Mouse (Mus musculus): ENCODE results near the gene Dab1. TPM values are rescaled to one million over a fixed set of nuclear protein-coding genes. Genes with fewer than 3 reads are reported as not detected.

The Dab1 gene
- polyA plus RNA-seq, 1 experiment from 2014 or later = 24.1 TPM

- Histone ChIP-seq H3K9me3 (ENCODE audit: control insufficient read depth, low read length) (0 out of 2 replicates have a peak, but pooled peaks cover 2% of the 10 kb centered on the region), H3K27me3 (replicated peaks; ENCODE audit: control insufficient read depth, insufficient read depth, low read length) (no peaks in the 10 kb centered on the region), H3K36me3 (ENCODE audit: control insufficient read depth, insufficient read depth, low read length) (no peaks in the 10 kb centered on the region), H3K27ac (ENCODE audit: low read depth) (no peak overlapping the region), H3K4me2 (ENCODE audit: low read length) (no peak overlapping the region), H3K4me3 (ENCODE audit: low read depth, low read length) (no peak overlapping the region), H3K4me1 (replicated peaks; ENCODE audit: control insufficient read depth, insufficient read depth, low read length) (no peaks in the 10 kb centered on the region; the same call in 1 of the 2 replicates), H3K9ac (ENCODE audit: low read length) (no peak overlapping the region)
- WGBS = 58% methylated on average over 9 of the region's 9 CpGs
- ATAC-seq (replicated peaks; ENCODE audit: low FRiP score, low TSS enrichment, low read depth) = no peak
- DNase-seq (ENCODE audit: low spot score) = no peak
Observed at GRCm38 (mm10) chr4:104211531-104212455, 592.6 kb downstream of the Dab1 start.

- no peaks in the 10 kb centered on the region; the same call in 1 of the 2 replicates for H3K4me1 ChIP-seq (replicated peaks; ENCODE audit: control insufficient read depth, insufficient read depth, low read length)
- ATAC-seq (replicated peaks; ENCODE audit: low FRiP score, low TSS enrichment, low read depth) (no peak), DNase-seq (ENCODE audit: low spot score) (no peak)
- H3K9ac ChIP-seq (ENCODE audit: low read length) = no peak overlapping the region
- no peaks in the 10 kb centered on the region for H3K36me3 ChIP-seq (ENCODE audit: control insufficient read depth, insufficient read depth, low read length)
- H3K4me2 ChIP-seq (ENCODE audit: low read length) = no peak overlapping the region
- 49% methylated on average over 7 of the region's 7 CpGs for WGBS
- no peak overlapping the region for H3K4me3 ChIP-seq (ENCODE audit: low read depth, low read length)
- H3K27ac ChIP-seq (ENCODE audit: low read depth) = no peak overlapping the region
- H3K9me3 ChIP-seq (ENCODE audit: control insufficient read depth, low read length) = 0 out of 2 replicates have a peak, but pooled peaks cover under 1% of the 10 kb centered on the region
- H3K27me3 ChIP-seq (replicated peaks; ENCODE audit: control insufficient read depth, insufficient read depth, low read length) = no peaks in the 10 kb centered on the region
Observed at GRCm38 (mm10) chr4:104214724-104215123, 595.6 kb downstream of the Dab1 start.

DNA sequence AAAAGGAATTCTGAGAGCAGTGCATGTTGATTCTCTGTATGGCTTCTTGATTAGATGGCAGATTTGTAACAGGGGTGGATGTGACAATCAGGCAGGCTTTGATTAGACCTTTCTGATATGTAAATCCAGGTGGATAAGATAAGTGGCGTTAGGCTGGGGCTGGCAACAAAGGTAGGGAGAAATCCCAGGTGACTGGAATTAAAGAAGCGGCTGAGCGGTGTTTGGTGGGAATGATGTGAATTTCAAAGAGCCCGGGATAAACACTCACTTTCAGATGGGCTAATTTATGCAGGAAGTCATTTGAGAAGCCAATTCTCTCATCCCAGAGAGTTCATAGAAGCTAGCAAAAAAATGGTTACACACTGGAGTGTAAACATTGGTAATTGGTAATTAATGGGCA lies 598.2 kb downstream of the Dab1 start:
- H3K9me3 ChIP-seq (ENCODE audit: control insufficient read depth, low read length) = no peaks in the 10 kb centered on the region
- H3K36me3 ChIP-seq (ENCODE audit: control insufficient read depth, insufficient read depth, low read length) = no peaks in the 10 kb centered on the region
- WGBS = 30% methylated on average over 4 of the region's 4 CpGs
- no peak overlapping the region for H3K4me3 ChIP-seq (ENCODE audit: low read depth, low read length)
- H3K4me1 ChIP-seq (replicated peaks; ENCODE audit: control insufficient read depth, insufficient read depth, low read length) = no peaks in the 10 kb centered on the region
- DNase-seq (ENCODE audit: low spot score) = no peak
- H3K27ac ChIP-seq (ENCODE audit: low read depth) = no peak overlapping the region
- H3K4me2 ChIP-seq (ENCODE audit: low read length) = no peak overlapping the region
- H3K9ac ChIP-seq (ENCODE audit: low read length) = no peak overlapping the region
- no peaks in the 10 kb centered on the region for H3K27me3 ChIP-seq (replicated peaks; ENCODE audit: control insufficient read depth, insufficient read depth, low read length)
- no peak for ATAC-seq (replicated peaks; ENCODE audit: low FRiP score, low TSS enrichment, low read depth)

DNA sequence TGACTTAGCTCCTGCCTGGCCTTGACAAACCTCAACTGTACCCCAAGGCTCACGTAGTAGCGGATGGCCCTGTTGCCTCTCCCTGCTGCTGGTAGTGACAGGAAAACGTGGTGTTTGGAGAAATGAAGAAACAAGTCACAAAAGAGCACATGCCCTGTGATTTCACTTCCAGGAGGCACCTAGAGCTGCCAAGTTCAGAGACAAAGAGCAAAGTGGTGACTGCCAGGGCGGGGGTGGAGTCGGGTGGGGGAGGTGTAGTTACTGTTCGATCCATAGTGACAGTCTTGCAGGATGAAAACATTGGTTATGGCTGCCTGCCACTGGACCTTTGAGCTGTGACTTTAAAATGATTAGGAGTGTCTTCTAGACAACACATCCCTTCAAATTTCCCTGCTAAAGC lies 599.6 kb downstream of the Dab1 start:
- Histone ChIP-seq H3K4me2 (ENCODE audit: low read length) (no peak overlapping the region), H3K9ac (ENCODE audit: low read length) (no peak overlapping the region), H3K4me3 (ENCODE audit: low read depth, low read length) (no peak overlapping the region), H3K36me3 (ENCODE audit: control insufficient read depth, insufficient read depth, low read length) (no peaks in the 10 kb centered on the region), H3K27me3 (replicated peaks; ENCODE audit: control insufficient read depth, insufficient read depth, low read length) (no peaks in the 10 kb centered on the region), H3K27ac (ENCODE audit: low read depth) (no peak overlapping the region), H3K9me3 (ENCODE audit: control insufficient read depth, low read length) (no peaks in the 10 kb centered on the region), H3K4me1 (replicated peaks; ENCODE audit: control insufficient read depth, insufficient read depth, low read length) (no peaks in the 10 kb centered on the region)
- 68% methylated on average over 6 of the region's 6 CpGs for WGBS
- ATAC-seq (replicated peaks; ENCODE audit: low FRiP score, low TSS enrichment, low read depth) (no peak), DNase-seq (ENCODE audit: low spot score) (no peak)

DNA sequence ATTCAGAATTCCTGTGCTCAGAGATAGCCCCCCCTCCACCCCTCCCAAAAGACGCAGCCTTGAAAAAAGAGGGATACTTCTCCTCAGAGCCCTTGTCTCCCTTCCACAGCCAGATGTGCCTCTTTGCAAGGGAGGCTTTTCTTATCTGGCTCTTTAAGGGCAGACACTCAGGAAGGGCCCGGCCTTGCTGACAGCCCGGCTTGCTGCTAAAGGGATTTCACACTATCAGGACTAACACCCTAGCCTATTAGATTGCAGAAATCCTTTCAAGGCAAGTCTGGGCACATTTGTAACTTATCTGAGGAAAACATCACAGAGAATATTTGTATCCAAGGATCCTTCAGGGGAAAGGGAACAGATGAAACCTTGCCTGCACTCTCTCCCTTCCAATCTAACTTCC lies 600.9 kb downstream of the Dab1 start:
- H3K9ac ChIP-seq (ENCODE audit: low read length) = no peak overlapping the region
- H3K27me3 ChIP-seq (replicated peaks; ENCODE audit: control insufficient read depth, insufficient read depth, low read length) = no peaks in the 10 kb centered on the region
- no peaks in the 10 kb centered on the region for H3K9me3 ChIP-seq (ENCODE audit: control insufficient read depth, low read length)
- no peak for DNase-seq (ENCODE audit: low spot score)
- H3K4me2 ChIP-seq (ENCODE audit: low read length) = no peak overlapping the region
- no peak overlapping the region for H3K4me3 ChIP-seq (ENCODE audit: low read depth, low read length)
- 34% methylated on average over 3 of the region's 3 CpGs for WGBS
- H3K27ac ChIP-seq (ENCODE audit: low read depth) = no peak overlapping the region
- ATAC-seq (replicated peaks; ENCODE audit: low FRiP score, low TSS enrichment, low read depth) = no peak
- H3K4me1 ChIP-seq (replicated peaks; ENCODE audit: control insufficient read depth, insufficient read depth, low read length) = no peaks in the 10 kb centered on the region
- no peaks in the 10 kb centered on the region for H3K36me3 ChIP-seq (ENCODE audit: control insufficient read depth, insufficient read depth, low read length)

- no peaks in the 10 kb centered on the region for H3K27me3 ChIP-seq (replicated peaks; ENCODE audit: control insufficient read depth, insufficient read depth, low read length)
- no peaks in the 10 kb centered on the region for H3K9me3 ChIP-seq (ENCODE audit: control insufficient read depth, low read length)
- no peak overlapping the region for H3K4me2 ChIP-seq (ENCODE audit: low read length)
- H3K4me3 ChIP-seq (ENCODE audit: low read depth, low read length) = no peak overlapping the region
- no peaks in the 10 kb centered on the region for H3K36me3 ChIP-seq (ENCODE audit: control insufficient read depth, insufficient read depth, low read length)
- H3K27ac ChIP-seq (ENCODE audit: low read depth) = no peak overlapping the region
- H3K4me1 ChIP-seq (replicated peaks; ENCODE audit: control insufficient read depth, insufficient read depth, low read length) = no peaks in the 10 kb centered on the region
- WGBS = 73% methylated on average over 3 of the region's 3 CpGs
- DNase-seq (ENCODE audit: low spot score) (no peak), ATAC-seq (replicated peaks; ENCODE audit: low FRiP score, low TSS enrichment, low read depth) (no peak)
- no peak overlapping the region for H3K9ac ChIP-seq (ENCODE audit: low read length)
Observed at GRCm38 (mm10) chr4:104229296-104229695, 610.1 kb downstream of the Dab1 start.

DNA sequence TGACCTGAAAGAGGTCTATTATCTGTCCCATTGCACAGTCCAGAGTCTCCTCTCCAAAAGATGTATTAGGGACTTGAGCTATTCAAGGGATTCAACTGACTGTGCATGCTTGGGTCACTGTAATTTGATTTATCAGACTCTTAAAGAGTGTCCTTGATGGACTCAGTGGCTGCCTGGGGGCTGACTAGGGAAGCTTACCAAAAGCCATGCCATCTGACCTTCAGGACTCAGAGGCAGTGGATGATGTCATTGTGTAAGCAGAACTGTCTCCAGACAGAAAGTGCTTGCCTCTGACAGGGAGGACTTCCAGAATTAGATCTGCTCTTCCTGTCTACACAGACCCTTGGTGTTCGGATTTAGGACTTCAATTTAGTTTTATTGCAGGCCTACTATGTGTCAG lies 627.3 kb downstream of the Dab1 start:
- no peak overlapping the region for H3K4me2 ChIP-seq (ENCODE audit: low read length)
- H3K36me3 ChIP-seq (ENCODE audit: control insufficient read depth, insufficient read depth, low read length) = no peaks in the 10 kb centered on the region
- H3K4me1 ChIP-seq (replicated peaks; ENCODE audit: control insufficient read depth, insufficient read depth, low read length) = no peaks in the 10 kb centered on the region
- DNase-seq (ENCODE audit: low spot score) = no peak
- H3K4me3 ChIP-seq (ENCODE audit: low read depth, low read length) = no peak overlapping the region
- H3K27me3 ChIP-seq (replicated peaks; ENCODE audit: control insufficient read depth, insufficient read depth, low read length) = no peaks in the 10 kb centered on the region
- no peak overlapping the region for H3K9ac ChIP-seq (ENCODE audit: low read length)
- WGBS = 15% methylated on average over 1 of the region's 1 CpGs
- no peak for ATAC-seq (replicated peaks; ENCODE audit: low FRiP score, low TSS enrichment, low read depth)
- no peaks in the 10 kb centered on the region for H3K9me3 ChIP-seq (ENCODE audit: control insufficient read depth, low read length)
- no peak overlapping the region for H3K27ac ChIP-seq (ENCODE audit: low read depth)

DNA sequence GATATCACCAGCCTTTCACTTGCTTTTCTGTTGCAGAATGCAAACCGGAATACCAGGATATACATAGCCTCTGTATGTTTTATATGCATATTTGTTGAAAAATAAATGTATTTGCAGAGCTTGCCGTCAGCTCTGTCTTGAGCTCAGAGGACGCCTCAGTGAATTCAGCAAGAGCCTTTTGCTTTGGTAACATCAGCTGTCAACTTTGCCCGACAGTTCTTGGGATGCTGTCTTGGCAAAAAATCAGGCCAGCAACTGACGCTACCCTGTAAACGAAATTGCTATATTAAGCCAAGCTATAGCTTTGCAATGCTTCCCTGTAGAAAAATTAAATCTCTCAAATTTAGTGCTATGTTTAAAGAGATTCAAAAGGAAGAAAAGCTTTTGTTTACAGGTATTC lies 630.3 kb downstream of the Dab1 start:
- no peak overlapping the region for H3K4me3 ChIP-seq (ENCODE audit: low read depth, low read length)
- ATAC-seq (replicated peaks; ENCODE audit: low FRiP score, low TSS enrichment, low read depth) (no peak), DNase-seq (ENCODE audit: low spot score) (no peak)
- H3K27ac ChIP-seq (ENCODE audit: low read depth) = no peak overlapping the region
- H3K27me3 ChIP-seq (replicated peaks; ENCODE audit: control insufficient read depth, insufficient read depth, low read length) = no peaks in the 10 kb centered on the region
- no peak overlapping the region for H3K9ac ChIP-seq (ENCODE audit: low read length)
- no peaks in the 10 kb centered on the region for H3K4me1 ChIP-seq (replicated peaks; ENCODE audit: control insufficient read depth, insufficient read depth, low read length)
- H3K9me3 ChIP-seq (ENCODE audit: control insufficient read depth, low read length) = no peaks in the 10 kb centered on the region
- H3K4me2 ChIP-seq (ENCODE audit: low read length) = no peak overlapping the region
- WGBS = 82% methylated on average over 6 of the region's 6 CpGs
- H3K36me3 ChIP-seq (ENCODE audit: control insufficient read depth, insufficient read depth, low read length) = no peaks in the 10 kb centered on the region

GRCm38 (mm10) chr4:104257776-104258175 lies 638.6 kb downstream of the Dab1 start:
- H3K27me3 ChIP-seq (replicated peaks; ENCODE audit: control insufficient read depth, insufficient read depth, low read length) = no peaks in the 10 kb centered on the region
- no peaks in the 10 kb centered on the region for H3K9me3 ChIP-seq (ENCODE audit: control insufficient read depth, low read length)
- no peak overlapping the region for H3K4me2 ChIP-seq (ENCODE audit: low read length)
- ATAC-seq (replicated peaks; ENCODE audit: low FRiP score, low TSS enrichment, low read depth) (no peak), DNase-seq (ENCODE audit: low spot score) (no peak)
- H3K27ac ChIP-seq (ENCODE audit: low read depth) = no peak overlapping the region
- 87% methylated on average over 8 of the region's 8 CpGs for WGBS
- no peak overlapping the region for H3K4me3 ChIP-seq (ENCODE audit: low read depth, low read length)
- H3K4me1 ChIP-seq (replicated peaks; ENCODE audit: control insufficient read depth, insufficient read depth, low read length) = no peaks in the 10 kb centered on the region
- H3K9ac ChIP-seq (ENCODE audit: low read length) = no peak overlapping the region
- no peaks in the 10 kb centered on the region for H3K36me3 ChIP-seq (ENCODE audit: control insufficient read depth, insufficient read depth, low read length)

Data from intestine, embryonic 14.5 days (tissue).